Mouse (Mus musculus): Measurements from ENCODE around the gene Blcap. TPM values are rescaled to one million over a fixed set of nuclear protein-coding genes. Genes with fewer than 3 reads are reported as not detected.

Blcap gene
- polyA plus RNA-seq (2015; fragmentation: Illumina TruSeq; extraction: RNeasy Lipid Tissue Mini Kit (QIAGEN cat#74804); ENCODE audit: insufficient read depth, low read depth, low replicate concordance) = 13.6 TPM

GRCm38 (mm10) chr2:157571224-157571832 is at the start of gene Blcap:
Blcap (minus strand) TSS chr2:157571274.

GRCm38 (mm10) chr2:157559858-157560257 is 11.2 kb downstream of the Blcap start, which contains the start of gene Nnat:
Nnat (plus strand) TSS chr2:157560078.

Other genes starting within 250 kb of the Blcap start
- not detected for gene Ghrh, start 223.8 kb downstream of the Blcap start, polyA plus RNA-seq (2015; fragmentation: Illumina TruSeq; extraction: RNeasy Lipid Tissue Mini Kit (QIAGEN cat#74804); ENCODE audit: insufficient read depth, low read depth, low replicate concordance)
- gene Manbal, start 203.7 kb downstream of the Blcap start, polyA plus RNA-seq (2015; fragmentation: Illumina TruSeq; extraction: RNeasy Lipid Tissue Mini Kit (QIAGEN cat#74804); ENCODE audit: insufficient read depth, low read depth, low replicate concordance) = 9.7 TPM
- gene Src, start 152.8 kb downstream of the Blcap start, polyA plus RNA-seq (2015; fragmentation: Illumina TruSeq; extraction: RNeasy Lipid Tissue Mini Kit (QIAGEN cat#74804); ENCODE audit: insufficient read depth, low read depth, low replicate concordance) = 5.9 TPM
- 7.0 TPM for gene Nnat, start 11.2 kb downstream of the Blcap start, polyA plus RNA-seq (2015; fragmentation: Illumina TruSeq; extraction: RNeasy Lipid Tissue Mini Kit (QIAGEN cat#74804); ENCODE audit: insufficient read depth, low read depth, low replicate concordance)
- 4.2 TPM for gene Ctnnbl1, start 166.1 kb upstream of the Blcap start, polyA plus RNA-seq (2015; fragmentation: Illumina TruSeq; extraction: RNeasy Lipid Tissue Mini Kit (QIAGEN cat#74804); ENCODE audit: insufficient read depth, low read depth, low replicate concordance)